Mouse (Mus musculus): ENCODE measurements around the gene C5ar2. TPM values are rescaled to one million over a fixed set of nuclear protein-coding genes. Genes with fewer than 3 reads are reported as not detected.
"Not testable (repeated sequence)": the region's sequence is repeated elsewhere in the genome, so short reads cannot be mapped to it uniquely, and the experiment has no call there.

The C5ar2 gene
- polyA plus RNA-seq, 1 experiment = 0.30 TPM

DNA sequence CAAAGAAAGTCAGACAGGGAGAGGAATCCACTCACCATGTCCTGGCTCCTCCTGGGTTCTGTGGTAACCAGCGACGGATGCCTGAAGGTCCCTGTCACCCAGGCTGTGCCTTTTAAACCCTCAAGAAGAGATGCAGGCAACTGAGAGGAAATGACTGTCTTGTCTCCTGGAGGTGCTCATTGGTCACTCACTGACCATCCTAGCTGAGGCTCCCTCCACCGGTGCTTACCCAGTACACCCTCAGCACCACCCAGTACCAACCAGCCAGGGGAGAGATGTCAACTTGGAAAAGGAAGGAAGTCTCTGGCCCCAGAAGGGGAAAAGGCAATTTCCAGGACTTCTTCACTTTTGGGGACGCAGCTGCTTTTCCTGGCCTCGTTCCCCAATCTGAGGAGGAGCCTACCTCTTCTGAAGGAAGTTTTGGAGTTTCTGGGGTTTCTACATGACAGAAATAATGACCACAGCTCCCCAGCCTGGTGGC is 15.2 kb upstream of the C5ar2 start, which contains the start of gene C5ar1:
TSS of gene C5ar1 (minus strand) at position 431 of the 481 bp plus-strand sequence.
- DNase-seq (ENCODE audit: low read depth, low spot score) = no peak
- 73% methylated on average over 5 of the region's 5 CpGs for WGBS

DNA sequence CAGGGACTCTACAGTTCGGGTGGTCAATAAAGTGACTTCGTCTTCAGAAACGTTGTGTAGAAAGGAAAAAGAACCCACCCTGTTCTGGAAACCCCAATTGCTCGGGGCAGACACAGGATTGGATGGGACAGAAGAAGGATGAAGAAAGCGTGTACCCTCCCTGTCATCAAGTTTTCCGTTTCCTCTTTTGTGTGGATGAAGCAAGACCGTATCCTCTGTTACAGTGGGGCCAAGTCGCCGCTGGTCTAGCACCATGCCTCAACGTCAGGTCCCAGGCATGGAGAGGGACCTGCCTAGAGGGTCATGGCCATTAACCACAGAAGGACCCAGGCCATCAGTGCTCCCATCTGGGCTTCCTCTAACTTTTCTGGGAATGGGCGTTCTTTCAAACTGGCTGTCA is 13.9 kb upstream of the C5ar2 start:
- WGBS = 82% methylated on average over 11 of the region's 11 CpGs
- no peak for DNase-seq (ENCODE audit: low read depth, low spot score)

DNA sequence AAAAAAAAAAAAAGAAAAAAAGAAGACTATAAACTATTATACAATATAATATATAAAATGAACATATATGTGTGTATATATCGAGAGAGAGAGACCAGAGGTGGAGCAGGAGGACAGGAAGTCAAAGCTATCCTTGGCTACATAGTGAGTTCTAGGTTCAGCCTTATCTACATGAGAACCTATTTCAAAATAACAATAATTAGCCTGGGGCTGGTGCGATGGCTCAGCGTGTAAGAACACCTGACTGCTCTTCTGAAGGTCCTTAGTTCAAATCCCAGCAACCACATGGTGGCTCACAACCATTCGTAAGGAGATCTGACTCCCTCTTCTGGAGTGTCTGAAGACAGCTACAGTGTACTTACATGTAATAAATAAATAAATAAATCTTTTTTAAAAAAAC is 12.0 kb upstream of the C5ar2 start:
- WGBS = 78% methylated on average over 4 of the region's 4 CpGs
- DNase-seq (ENCODE audit: low read depth, low spot score) = not testable (repeated sequence)

DNA sequence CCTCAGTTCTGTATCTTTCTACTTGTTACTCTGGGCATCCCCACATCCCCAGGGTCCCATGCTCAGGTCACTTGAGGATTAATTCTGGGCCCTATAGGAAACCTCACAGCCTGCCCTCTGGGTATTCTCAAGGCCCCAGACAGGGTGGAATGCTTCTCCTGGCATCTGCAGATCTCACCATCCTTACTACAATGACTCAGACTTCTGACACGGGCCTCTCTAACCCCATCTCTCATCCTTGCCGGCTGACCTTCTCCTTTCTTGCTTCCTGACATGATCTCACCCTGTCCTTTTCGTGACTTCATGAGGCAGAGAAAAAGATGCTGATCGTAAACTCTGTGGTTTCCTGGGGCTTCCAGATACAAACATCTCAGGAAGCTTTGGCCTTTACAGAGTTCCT is 10.2 kb upstream of the C5ar2 start:
- DNase-seq (ENCODE audit: low read depth, low spot score) = no peak
- WGBS = 39% methylated on average over 4 of the region's 4 CpGs

DNA sequence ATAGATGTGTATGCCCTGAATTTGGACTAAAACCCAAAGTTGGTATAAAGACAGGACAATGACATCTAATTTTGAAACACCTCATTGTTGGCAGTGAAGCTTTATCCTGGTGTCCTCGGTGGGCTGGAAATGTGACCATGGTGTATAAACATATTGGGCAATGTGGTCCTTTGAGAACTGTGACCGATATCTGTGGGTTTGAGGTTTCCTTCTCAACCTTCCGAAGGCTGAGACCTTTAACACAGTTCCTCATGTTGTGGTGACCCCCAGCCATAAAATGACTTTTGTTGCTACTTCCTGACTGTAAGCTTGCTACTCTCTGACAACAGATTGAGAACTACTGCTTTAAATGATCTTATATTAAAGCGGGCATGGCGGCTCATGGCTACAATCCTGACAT is 6.7 kb upstream of the C5ar2 start:
- 57% methylated on average over 5 of the region's 5 CpGs for WGBS
- no peak for DNase-seq (ENCODE audit: low read depth, low spot score)

DNA sequence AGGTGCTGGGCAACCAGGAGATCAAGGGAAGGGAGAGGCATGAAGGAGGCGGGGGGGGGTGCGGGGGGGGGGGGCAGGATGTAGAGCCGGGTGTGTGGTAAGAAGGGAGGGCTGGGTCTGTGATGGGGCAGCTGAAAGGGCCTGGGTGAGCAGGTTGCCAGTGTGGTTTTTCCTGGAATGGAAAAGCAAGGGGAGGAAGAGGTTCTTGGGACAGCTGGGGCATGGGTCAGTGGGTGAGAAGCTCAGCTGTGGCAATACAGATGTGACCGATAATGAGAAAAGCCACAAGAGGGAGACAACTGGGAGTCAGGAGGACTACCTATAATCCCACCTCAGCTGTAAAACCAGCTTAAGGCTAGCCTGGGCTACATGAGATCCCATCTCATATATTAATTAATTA is 2.0 kb upstream of the C5ar2 start:
- no peak for DNase-seq (ENCODE audit: low read depth, low spot score)
- WGBS = 41% methylated on average over 3 of the region's 4 CpGs

DNA sequence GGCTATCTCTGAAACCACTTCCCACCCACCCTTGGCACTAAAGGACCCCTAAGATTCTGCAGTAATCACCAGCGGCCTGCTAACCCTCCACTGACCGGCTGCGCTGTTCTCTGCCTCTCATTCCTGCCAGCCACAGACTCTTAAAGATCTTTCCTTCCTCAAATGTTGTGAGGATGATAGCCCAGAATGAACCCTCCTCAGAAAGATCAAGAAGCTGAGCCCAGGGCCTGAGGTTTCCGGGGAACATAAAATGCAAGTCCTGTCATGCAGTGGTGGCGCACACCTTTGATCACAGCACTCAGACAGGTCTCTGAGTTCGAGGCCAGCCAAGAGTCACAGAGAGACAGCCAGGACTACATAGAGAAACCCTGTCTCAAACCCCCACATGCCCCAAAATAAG is 1.8 kb downstream of the C5ar2 start:
- WGBS = 87% methylated on average over 6 of the region's 6 CpGs

DNA sequence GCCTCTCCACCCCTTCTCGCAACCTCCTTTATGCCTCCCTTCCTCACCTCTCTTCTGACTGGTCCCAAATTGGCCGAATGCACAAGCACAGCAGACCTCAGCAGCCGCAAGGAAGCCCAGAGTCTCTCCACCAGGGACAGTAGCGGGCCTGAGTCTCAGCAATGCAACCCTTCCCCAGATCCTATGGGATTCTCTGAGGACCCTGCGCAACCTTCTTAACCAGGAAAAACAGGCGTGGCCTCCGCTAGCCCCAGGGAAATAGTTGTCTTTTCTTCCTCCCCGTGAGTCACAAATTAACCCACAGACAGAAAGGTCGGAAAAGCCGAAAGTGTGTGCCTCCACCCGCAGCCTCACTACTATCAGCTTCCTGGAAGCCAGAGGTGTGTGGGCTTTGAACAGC is 2.2 kb downstream of the C5ar2 start:
- WGBS = 39% methylated on average over 11 of the region's 11 CpGs
- no peak for DNase-seq (ENCODE audit: low read depth, low spot score)

More for the DNA sequence above, 1.8 kb downstream of the C5ar2 start:
- no peak for DNase-seq (ENCODE audit: low read depth, low spot score)

DNA sequence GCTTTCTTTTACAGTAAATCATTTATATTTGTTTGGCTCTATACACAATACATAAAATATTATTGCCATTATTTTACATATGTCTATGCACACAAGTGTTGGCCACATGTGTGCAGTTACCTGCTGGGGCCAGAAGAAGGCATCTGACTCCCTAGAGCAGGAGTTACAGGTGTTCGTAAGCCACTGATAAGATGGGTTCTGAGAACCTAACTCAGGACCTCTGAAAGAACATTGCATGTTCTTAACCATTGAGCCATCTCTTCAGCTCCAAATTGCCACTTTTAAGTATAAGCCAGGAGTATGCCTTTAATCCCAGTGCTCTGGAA is 3.0 kb downstream of the C5ar2 start:
- no peak for DNase-seq (ENCODE audit: low read depth, low spot score)
- WGBS = 97% methylated on average over 1 of the region's 1 CpGs

DNA sequence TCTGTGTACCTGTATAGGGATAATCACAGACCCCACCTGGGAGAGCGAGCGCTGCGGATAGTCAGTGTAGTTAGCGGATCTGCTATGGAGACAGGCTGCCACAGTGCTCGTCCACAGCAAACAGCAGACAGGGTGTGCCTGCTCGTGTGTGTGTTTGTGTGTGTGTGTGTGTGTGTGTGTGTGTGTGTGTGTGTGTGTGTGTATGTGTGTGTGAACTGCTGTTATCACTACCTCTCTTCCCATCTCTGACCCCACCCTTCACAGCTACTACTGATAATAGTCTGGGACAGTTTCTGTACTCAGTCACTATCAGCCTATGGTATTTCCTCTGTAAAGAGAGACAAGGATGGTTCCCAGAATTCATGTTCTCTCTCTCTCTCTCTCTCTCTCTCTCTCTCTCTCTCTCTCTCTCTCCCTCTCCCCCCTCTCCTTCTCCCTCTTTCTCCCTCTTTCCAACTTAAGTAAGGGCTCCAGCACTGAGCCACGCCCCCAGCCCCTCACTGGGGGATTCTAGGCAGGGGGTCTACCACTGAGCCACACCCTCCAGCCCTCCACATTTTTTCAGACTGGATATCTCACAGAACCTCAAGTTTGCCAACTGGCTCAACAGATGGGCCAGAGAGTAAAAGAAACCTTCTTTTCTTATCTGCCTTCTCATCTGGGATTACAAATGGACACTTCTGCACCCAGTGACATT is 3.5 kb downstream of the C5ar2 start:
- no peak for DNase-seq (ENCODE audit: low read depth, low spot score)
- WGBS = 70% methylated on average over 7 of the region's 7 CpGs

DNA sequence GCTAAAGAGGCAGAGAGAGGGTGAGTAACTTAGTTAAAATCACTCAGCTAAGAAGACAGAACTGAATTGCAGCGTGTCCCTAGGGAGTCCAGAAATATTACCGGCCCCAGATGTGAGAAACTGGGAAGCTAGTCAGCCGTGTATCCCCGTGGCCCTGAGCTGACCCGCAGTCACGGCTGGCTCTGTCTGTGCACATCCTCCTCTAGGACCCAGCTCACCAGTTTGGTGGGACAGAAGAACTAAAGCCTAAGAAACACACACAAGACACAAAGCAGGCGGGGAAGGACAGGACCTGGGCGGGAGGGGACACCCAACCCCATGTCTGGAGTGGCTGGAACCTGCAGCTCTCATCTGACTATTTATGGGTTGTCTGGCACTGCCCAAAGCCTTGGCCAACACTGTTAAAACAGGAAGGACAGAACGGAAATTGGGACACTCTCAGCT is 4.4 kb downstream of the C5ar2 start:
- 45% methylated on average over 9 of the region's 9 CpGs for WGBS
- DNase-seq (ENCODE audit: low read depth, low spot score) = no peak

DNA sequence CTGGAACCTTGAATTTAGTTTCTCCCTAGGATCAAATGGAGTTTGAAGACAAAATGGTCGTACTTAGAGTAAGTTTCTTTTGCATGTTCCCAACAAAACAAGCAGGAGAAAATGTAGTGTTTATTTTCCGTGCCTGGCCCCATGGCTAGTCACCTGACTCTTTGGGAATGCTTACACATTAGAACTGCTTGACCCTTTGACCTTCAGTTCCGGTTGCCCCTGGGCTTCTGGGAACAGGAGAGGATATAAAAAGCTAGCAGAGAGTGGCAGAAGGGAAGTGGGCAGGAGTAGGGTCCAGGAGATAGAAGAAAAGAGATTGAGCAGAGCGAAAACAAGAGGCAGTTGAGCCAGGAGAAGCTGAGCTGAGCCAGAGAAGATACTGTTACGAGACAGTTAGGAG is 14.1 kb downstream of the C5ar2 start:
- DNase-seq (ENCODE audit: low read depth, low spot score) = no peak
- WGBS = 39% methylated on average over 5 of the region's 5 CpGs

DNA sequence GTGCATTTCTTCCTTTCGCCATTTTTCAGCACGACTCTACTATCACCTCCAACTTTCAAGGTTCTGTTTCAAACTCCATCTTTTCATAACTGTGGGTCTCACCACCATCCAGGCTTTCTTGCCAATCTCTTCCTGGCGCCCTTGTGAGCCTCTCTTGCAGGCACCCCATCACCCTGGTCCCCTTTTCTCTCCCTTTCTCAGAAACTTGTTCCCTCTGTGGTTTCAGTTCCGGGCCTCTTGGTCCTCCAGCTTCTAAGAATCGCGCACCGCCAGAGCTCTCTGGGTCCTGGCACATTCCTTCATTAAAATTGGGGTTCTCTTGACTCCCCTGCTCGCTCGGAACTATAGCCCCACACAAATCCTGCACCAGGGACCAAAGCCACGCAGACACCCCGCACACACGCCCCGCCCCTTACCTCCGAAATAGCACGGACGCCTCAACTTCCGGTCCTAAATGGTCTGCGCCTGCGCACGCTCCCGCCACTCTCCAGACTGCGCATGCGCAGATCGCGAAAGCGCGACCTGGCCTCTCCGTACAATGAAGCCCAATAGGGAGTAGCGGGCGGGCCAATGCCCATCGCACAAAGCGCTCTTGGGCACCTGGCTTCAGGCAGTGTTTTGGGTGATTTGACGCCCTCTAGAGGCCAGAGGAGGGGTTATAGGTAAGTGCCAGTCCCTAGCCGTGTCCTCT is 22.2 kb downstream of the C5ar2 start, which contains the start of gene Dhx34:
TSS of gene Dhx34 (minus strand) at position 456 of the 691 bp plus-strand sequence.
- WGBS = 1% methylated on average over 34 of the region's 34 CpGs
- peak; percentile 93 for DNase-seq (ENCODE audit: low read depth, low spot score)

DNA sequence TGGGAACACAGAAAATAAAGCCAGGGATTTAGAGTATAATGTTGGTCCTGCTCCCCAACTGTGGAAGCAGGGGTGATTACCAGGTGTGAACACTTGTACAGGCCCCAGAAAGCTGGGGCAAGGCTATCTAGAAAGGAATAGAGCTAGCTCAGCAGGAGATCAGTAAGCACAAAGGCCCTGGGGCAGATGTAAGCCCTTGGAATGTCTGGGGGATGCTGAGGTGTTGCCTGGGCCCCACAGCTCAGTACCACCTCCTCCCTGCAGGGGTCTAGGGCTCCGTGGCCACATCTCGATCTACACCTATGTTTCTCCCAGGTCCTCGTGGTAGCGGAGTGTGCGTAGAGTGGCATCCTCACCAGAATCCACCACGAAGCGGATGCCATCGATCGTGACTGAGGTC is 30.0 kb downstream of the C5ar2 start:
- DNase-seq (ENCODE audit: low read depth, low spot score) = no peak
- WGBS = 94% methylated on average over 9 of the region's 9 CpGs

DNA sequence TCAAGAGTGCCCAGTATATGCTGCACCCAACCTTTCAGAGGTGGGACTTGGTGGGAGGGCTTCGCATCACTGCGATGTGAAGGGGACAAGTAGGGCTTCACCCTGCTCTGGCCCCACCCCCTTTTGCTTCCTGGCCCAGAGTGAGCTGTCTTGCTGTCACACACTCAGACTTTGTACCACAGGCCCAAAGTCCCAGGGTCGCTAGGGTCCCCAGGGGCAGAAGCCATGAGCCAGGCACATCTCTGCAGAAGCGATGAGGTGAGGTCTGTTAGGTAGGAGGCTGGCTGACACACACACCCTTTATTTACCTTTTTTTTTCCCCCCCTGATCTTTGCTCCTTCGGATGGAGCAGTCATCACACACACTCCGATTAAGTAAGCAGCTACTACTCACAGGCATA is 30.8 kb downstream of the C5ar2 start:
- 75% methylated on average over 6 of the region's 6 CpGs for WGBS
- no peak for DNase-seq (ENCODE audit: low read depth, low spot score)

DNA sequence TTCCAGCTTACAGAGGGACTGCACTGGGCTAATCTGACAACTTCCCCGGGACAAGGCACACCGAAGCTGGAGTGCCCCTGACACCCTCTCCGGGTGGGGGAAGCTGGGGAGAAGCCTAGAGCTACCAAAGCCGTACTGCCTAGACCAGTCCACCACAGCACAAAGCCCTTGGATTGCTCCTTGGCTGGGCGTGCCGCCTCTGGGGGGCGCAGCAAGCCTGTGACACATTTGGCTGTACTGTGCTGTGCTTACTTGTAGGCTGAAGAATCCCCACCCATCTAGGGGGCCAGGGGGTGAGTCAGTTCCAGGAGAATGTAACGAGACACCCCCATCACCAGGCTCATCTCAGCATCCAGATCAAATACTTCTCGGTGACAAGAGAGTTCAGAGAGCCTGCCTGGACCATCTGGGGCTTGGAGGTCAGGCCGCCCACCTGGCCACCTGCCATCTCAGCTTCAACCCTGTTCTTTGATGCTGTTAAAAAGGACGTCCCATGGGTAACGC is 33.0 kb downstream of the C5ar2 start:
- no peak for DNase-seq (ENCODE audit: low read depth, low spot score)
- WGBS = 73% methylated on average over 12 of the region's 12 CpGs

DNA sequence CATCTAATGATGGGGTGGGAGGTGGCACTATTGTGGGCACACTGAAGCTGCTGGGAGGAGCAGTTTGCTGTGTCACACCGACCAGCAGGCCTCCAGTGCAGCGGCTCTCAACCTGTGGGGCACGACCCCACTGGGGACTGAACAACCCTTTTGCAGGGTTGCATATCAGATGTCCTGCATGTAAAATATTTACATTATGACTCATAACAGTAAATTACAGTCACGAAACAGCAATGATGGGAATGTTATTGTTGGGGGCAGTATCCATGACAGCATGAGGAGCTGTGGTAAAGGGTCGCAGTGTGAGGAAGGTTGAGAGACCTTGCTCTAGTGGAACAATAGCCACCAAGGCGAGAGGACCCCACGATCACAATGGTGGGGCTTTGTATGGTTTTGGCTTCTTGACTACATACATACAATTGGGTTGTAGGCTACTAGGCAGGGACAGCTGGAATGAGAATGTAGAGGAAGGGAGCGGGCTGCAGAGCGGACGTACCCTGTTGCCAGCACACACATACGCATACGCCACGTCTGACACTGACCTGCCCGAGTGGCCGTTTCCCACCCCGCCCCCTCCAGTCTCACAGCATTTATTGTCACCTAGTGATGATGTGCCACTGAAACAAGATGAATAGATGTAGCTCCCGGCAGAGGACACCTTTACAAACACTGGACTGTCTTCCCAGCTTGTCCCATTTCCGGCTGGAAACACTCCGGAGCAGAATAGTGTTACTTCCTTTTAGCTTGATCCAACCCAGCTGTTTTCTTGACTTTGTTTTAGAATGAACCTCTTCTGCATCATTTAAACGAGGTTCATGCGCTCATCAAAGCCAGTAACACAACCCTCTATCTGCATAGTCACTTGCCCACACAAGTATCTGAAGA is 34.9 kb downstream of the C5ar2 start:
- 69% methylated on average over 21 of the region's 21 CpGs for WGBS
- no peak for DNase-seq (ENCODE audit: low read depth, low spot score)

DNA sequence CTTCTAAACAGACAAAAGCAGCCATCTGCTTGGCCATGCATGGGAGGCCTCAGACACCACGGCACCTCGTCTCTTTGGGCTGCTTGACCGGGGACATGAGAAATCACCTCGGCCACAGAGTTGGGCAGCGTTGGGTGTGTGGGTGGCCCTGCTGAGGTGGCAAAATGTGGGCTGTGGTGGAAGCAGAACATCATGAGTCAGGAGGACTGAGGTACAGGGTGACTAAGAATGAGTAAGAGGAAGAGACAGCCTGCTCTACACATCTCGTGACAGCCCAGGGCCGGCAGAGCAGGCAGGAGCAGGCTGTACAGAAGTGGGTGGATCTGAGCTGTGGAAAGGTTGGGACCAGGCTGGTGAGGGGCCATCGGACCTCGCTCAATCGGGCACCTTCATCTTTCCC is 36.5 kb downstream of the C5ar2 start:
- WGBS = 80% methylated on average over 10 of the region's 10 CpGs
- no peak for DNase-seq (ENCODE audit: low read depth, low spot score)

DNA sequence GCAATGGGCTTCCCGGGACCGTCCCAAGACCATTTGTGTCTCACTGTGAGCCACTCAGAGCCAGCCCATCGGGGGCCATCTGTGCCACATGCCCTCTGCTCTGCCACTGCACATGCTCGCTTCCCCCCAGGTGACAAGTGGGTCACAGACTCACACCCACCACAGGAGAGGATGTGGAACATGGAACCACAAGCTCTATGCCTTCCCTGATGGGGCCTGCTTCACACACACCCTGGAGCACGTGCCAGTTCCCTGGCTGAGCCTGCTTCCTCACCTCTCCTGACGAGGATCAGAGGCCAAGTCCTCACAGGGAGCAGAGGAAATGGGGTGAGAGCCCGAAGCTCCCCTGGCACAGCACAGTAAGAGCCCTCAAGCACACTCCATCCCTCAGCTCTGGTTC is 36.9 kb downstream of the C5ar2 start:
- 84% methylated on average over 7 of the region's 7 CpGs for WGBS
- DNase-seq (ENCODE audit: low read depth, low spot score) = no peak

DNA sequence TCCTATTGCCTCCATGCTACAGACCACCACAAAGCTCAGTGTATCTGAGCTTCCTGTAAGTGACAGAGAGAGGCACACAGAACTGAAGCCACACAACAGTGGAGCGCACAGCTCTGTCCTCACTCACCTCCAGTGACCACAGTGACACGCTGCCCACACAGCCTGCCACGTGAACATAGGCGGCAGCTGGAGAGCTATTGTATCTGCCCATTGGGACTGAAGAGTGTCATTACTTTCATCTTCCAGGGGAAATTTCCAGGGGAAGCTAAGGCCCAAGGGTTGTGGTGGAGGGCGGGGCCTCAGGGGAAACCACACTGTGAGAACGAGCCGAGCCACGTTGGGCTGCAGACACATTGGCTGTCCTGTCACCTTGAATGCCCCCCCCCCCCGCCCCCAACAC is 39.2 kb downstream of the C5ar2 start:
- 74% methylated on average over 9 of the region's 9 CpGs for whole genome bisulfite sequencing

More for the DNA sequence above, 39.2 kb downstream of the C5ar2 start:
- no peak for DNase-seq (ENCODE audit: low read depth, low spot score)

All from large intestine, adult 2 months (tissue).